Mouse (Mus musculus) cortical plate, adult 2 months (tissue): ENCODE results near the gene Pcgf5.

Experiments used
- CTCF ChIP-seq: fragments of 200-500 bp; IDR thresholded peaks from 2 replicates; pipeline ENCODE4 v1.5.1; 2011; ENCODE audit warnings: mild to moderate bottlenecking, control low read depth, low read length; ENCODE audit not compliant: insufficient read depth; ENCODE audit errors: extremely low read depth
- POLR2A ChIP-seq: fragments of 200-500 bp; IDR thresholded peaks from 2 replicates; pipeline ENCODE4 v1.6.1; 2011; ENCODE audit warnings: mild to moderate bottlenecking, low read length, control low read depth; ENCODE audit not compliant: insufficient read depth; ENCODE audit errors: extremely low read depth

DNA sequence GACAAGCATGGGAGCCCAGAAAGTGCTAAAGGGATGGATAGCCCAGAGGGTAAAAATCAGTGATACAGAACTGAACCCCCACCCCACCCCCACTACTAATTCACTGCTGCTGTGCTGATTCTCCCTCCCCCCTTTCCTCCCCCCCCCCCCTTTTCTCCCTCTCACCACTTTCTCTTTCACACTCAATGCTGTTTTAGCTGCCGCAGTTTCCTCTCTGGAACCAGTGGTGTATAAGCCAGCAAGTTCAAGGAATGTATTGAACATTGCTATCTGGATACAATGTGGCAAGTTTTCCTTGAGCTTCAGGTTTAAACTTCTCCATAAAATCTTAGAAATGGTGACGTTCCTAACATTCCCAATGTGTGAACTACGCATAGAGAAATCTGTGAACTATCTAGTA is 34.8 kb downstream of the Pcgf5 start:
- TF ChIP-seq CTCF, result no peak
- TF ChIP-seq POLR2A, result no peak
